Mouse (Mus musculus) CH12.LX (cell line): ENCODE results near the gene Nfatc2. TPM values are rescaled to one million over a fixed set of nuclear protein-coding genes. Genes with fewer than 3 reads are reported as not detected.

ENCODE experiments used
- DNase-seq: peaks from one replicate; pipeline ENCODE4 v3.0.0-alpha.2; 2013; ENCODE audit errors: extremely low read depth
- H3K27ac ChIP-seq: 2 replicates; pipeline ENCODE4 v1.5.1; 2012; ENCODE audit warnings: low read depth, mild to moderate bottlenecking, control low read depth, moderate library complexity; ENCODE audit not compliant: insufficient read depth
- H3K27me3 ChIP-seq: replicated peaks from 2 replicates; pipeline ENCODE3; 2012; ENCODE audit warnings: inconsistent platforms
- H3K36me3 ChIP-seq, 2 experiments: replicated peaks in 1 of 2; 2 replicates each; pipeline versions ENCODE3 to v1.6.1; 2012; ENCODE audit warnings: inconsistent platforms in 1 of 2, low read length in 1 of 2, mild to moderate bottlenecking in 1 of 2, mixed read lengths in 1 of 2, moderate library complexity in 1 of 2; ENCODE audit not compliant: control insufficient read depth in 1 of 2, insufficient read depth in 1 of 2
- H3K4me1 ChIP-seq, 2 experiments: 2 replicates each; pipeline ENCODE4 v1.6.1; 2012; ENCODE audit warnings: inconsistent platforms in 1 of 2, moderate library complexity in 1 of 2; ENCODE audit not compliant: insufficient read depth in 2 of 2, control insufficient read depth in 1 of 2
- H3K4me2 ChIP-seq: 2 replicates; pipeline ENCODE4 v1.6.1; 2012; ENCODE audit warnings: low read depth, mild to moderate bottlenecking, control low read depth; ENCODE audit not compliant: poor library complexity, insufficient read depth, severe bottlenecking
- H3K4me3 ChIP-seq, 3 experiments: fragments of 150-350 bp in 1 of 3; sonication (generic) in 1 of 3; replicated peaks in 1 of 3; 2 replicates each; pipeline versions ENCODE3 to v1.5.1; 2011 to 2012; ENCODE audit warnings: low read depth in 2 of 3, low read length in 2 of 3, mild to moderate bottlenecking in 2 of 3, moderate library complexity in 2 of 3, control low read depth in 1 of 3, improper control_type of control experiment in 1 of 3, inconsistent platforms in 1 of 3, mixed read lengths in 1 of 3; ENCODE audit not compliant: poor library complexity in 1 of 3
- H3K79me2 ChIP-seq: replicated peaks from 2 replicates; pipeline ENCODE4 v1.6.1; 2012; ENCODE audit warnings: mild to moderate bottlenecking, moderate library complexity; ENCODE audit not compliant: control insufficient read depth, poor library complexity, insufficient read depth, severe bottlenecking; ENCODE audit errors: extremely low read depth
- H3K9ac ChIP-seq: 2 replicates; pipeline ENCODE4 v1.6.1; 2012; ENCODE audit warnings: low read depth, mild to moderate bottlenecking, control low read depth, moderate library complexity; ENCODE audit not compliant: insufficient read depth
- H3K9me3 ChIP-seq: replicated peaks from 2 replicates; pipeline ENCODE3; 2012; ENCODE audit warnings: low read length, inconsistent platforms, mixed read lengths
- CHD1 ChIP-seq: IDR thresholded peaks from 2 replicates; pipeline ENCODE4 v1.6.1; 2012; ENCODE audit warnings: low read depth, low read length, improper control_type of control experiment, inconsistent platforms
- E2F4 ChIP-seq: IDR thresholded peaks from 2 replicates; pipeline ENCODE4 v1.6.1; 2011; ENCODE audit warnings: low read depth, low read length, improper control_type of control experiment; ENCODE audit not compliant: insufficient replicate concordance
- GABPA ChIP-seq: IDR thresholded peaks from 2 replicates; pipeline ENCODE4 v1.6.1; 2012; ENCODE audit warnings: low read depth, low read length, improper control_type of control experiment, inconsistent platforms; ENCODE audit not compliant: insufficient replicate concordance
- JUN ChIP-seq: IDR thresholded peaks from 2 replicates; pipeline ENCODE4 v1.6.1; 2011; ENCODE audit warnings: low read depth, mild to moderate bottlenecking, low read length, improper control_type of control experiment, moderate library complexity; ENCODE audit not compliant: insufficient read depth
- KAT2A ChIP-seq: IDR thresholded peaks from 2 replicates; pipeline ENCODE4 v1.6.1; 2012; ENCODE audit warnings: low read length, improper control_type of control experiment, inconsistent platforms; ENCODE audit not compliant: insufficient replicate concordance
- MAFK ChIP-seq: IDR thresholded peaks from 2 replicates; pipeline ENCODE4 v1.6.1; 2011; ENCODE audit warnings: low read length, improper control_type of control experiment; ENCODE audit not compliant: insufficient replicate concordance
- MAX ChIP-seq: IDR thresholded peaks from 2 replicates; pipeline ENCODE4 v1.6.1; 2011; ENCODE audit warnings: low read length, improper control_type of control experiment
- MAZ ChIP-seq: IDR thresholded peaks from 2 replicates; pipeline ENCODE4 v1.6.1; 2012; ENCODE audit warnings: low read depth, mild to moderate bottlenecking, inconsistent platforms, low read length, improper control_type of control experiment, moderate library complexity
- MXI1 ChIP-seq: IDR thresholded peaks from 2 replicates; pipeline ENCODE4 v1.6.1; 2011; ENCODE audit warnings: mild to moderate bottlenecking, low read depth, low read length, improper control_type of control experiment
- MYC ChIP-seq: IDR thresholded peaks from 2 replicates; pipeline ENCODE4 v1.6.1; 2011; ENCODE audit warnings: low read depth, mild to moderate bottlenecking, improper control_type of control experiment, low read length
- PAX5 ChIP-seq: IDR thresholded peaks from 2 replicates; pipeline ENCODE4 v1.6.1; 2012; ENCODE audit warnings: low read length, inconsistent platforms, mixed read lengths
- UBTF ChIP-seq: IDR thresholded peaks from 2 replicates; pipeline ENCODE4 v1.6.1; 2012; ENCODE audit warnings: low read depth, mild to moderate bottlenecking, inconsistent platforms, low read length, improper control_type of control experiment, moderate library complexity
- USF1 ChIP-seq: IDR thresholded peaks from 2 replicates; pipeline ENCODE4 v1.6.1; 2014; ENCODE audit warnings: low read depth, mild to moderate bottlenecking, inconsistent platforms, low read length, improper control_type of control experiment
- USF2 ChIP-seq: conservative IDR thresholded peaks from 2 replicates; pipeline ENCODE4 v1.6.1; 2011; ENCODE audit warnings: low read depth, low read length, improper control_type of control experiment
- ZC3H11A ChIP-seq: IDR thresholded peaks from 2 replicates; pipeline ENCODE4 v1.6.1; 2012; ENCODE audit warnings: low read depth, mild to moderate bottlenecking, inconsistent platforms, low read length, improper control_type of control experiment
- dilution Hi-C: fragments of 300-500 bp; cut with MboI; formaldehyde crosslinking; loops from 2 replicates; pipeline ENCODE4 v1.14.3; 2020; ENCODE audit warnings: low sequenced_read_pairs; ENCODE audit not compliant: extremely low pct_unique_long_range_greater_than_20kb, extremely low pct_ligation_motif_present
- in situ Hi-C: fragments of 300-500 bp; cut with MboI; formaldehyde crosslinking; loops from 3 replicates; pipeline ENCODE4 v1.14.3; 2019; ENCODE audit warnings: low sequenced_read_pairs, low pct_ligation_motif_present, low pct_unique_long_range_greater_than_20kb, mixed read lengths
- polyA plus RNA-seq: library from polyadenylated mRNA; unstranded; fragments of >175 nt; gene quantifications from 2 replicates; pipeline ENCODE4 v1.2.1, GENCODE M21; 2012; ENCODE audit warnings: low read depth; ENCODE audit not compliant: insufficient read length
- total RNA-seq, 2 experiments: library from RNA; depleted of rRNA; stranded (reverse); fragments of 300-350 nt in 1 of 2; fragments of >200 nt in 1 of 2; gene quantifications; 2 replicates each; pipeline ENCODE4 v1.2.3; 2012 to 2014

Gene Nfatc2
- total and polyA plus RNA-seq, 3 experiments, result 1.8 to 4.8 (median 3.6) TPM

- no peak overlapping the region for H3K4me3 ChIP-seq
- no peaks in the 10 kb centered on the region for H3K4me1 ChIP-seq
- no peak overlapping the region for H3K4me2 ChIP-seq
- in situ Hi-C loops, result no loop called here
- H3K36me3 ChIP-seq, result peaks cover 0 to 79% of the 10 kb centered on the region in 2 experiments
- H3K27ac ChIP-seq, result no peak overlapping the region
- no peaks in the 10 kb centered on the region for H3K9me3 ChIP-seq
- no peak overlapping the region for H3K9ac ChIP-seq
- no peaks in the 10 kb centered on the region for H3K79me2 ChIP-seq
- DNase-seq, result no peak
- peaks cover 49% of the 10 kb centered on the region for H3K27me3 ChIP-seq
- dilution Hi-C loops, result no loop called here
- TF ChIP-seq MXI1 (no peak), MAZ (no peak), JUN (no peak), PAX5 (no peak), USF2 (no peak), CHD1 (no peak), USF1 (no peak), E2F4 (no peak), MYC (no peak), KAT2A (no peak), ZC3H11A (no peak), MAX (no peak), UBTF (no peak), GABPA (no peak)
These were observed 39.0 kb upstream of the Nfatc2 start for GRCm38 (mm10) chr2:168640460-168640859.

- Histone ChIP-seq H3K36me3 (peaks cover 0 to 57% of the 10 kb centered on the region in 2 experiments), H3K27me3 (peaks cover 55% of the 10 kb centered on the region)
These were observed 33.4 kb upstream of the Nfatc2 start for GRCm38 (mm10) chr2:168634881-168635280.

More at GRCm38 (mm10) chr2:168634881-168635280, 33.4 kb upstream of the Nfatc2 start:
- Histone ChIP-seq H3K4me2 (no peak overlapping the region), H3K9ac (no peak overlapping the region), H3K79me2 (no peaks in the 10 kb centered on the region), H3K9me3 (no peaks in the 10 kb centered on the region), H3K27ac (no peak overlapping the region), H3K4me3 (no peak overlapping the region), H3K4me1 (no peaks in the 10 kb centered on the region)
- in situ Hi-C loops (loop anchor here (5.0 to 10.0 kb wide), 2 partner anchors 163 to 380 kb away; no protein-coding TSS in a partner anchor), dilution Hi-C loops (no loop called here)
- no peak for TF ChIP-seq CHD1
- no peak for TF ChIP-seq MAFK
- no peak for DNase-seq
